Comparison of ENCODE assay signal across 8 mouse cellular contexts in the genomic region with DNA sequence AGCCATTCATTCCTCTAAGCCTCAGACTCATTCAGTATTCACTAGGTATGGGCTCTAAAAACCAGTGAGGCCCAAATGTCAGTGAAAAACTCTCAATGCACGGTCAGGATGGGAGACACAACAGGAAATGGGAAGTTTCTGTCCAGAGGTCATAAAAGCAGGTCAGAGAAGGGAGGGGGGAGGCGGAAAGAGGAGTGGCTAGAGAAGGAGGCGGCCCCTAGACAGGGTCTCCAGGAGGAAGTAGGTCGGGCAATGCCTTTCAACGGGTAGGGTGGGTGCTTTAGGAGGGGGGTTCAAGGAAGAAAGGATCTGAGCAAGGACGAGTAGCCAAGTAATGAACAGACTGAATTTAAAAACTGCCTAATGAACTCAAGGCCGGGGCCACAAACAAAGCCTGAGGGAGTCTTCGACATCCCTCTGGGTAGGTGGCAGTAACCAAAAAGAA. TPM values are rescaled to one million over a fixed set of nuclear protein-coding genes. Genes with fewer than 3 reads are reported as not detected.
A peak's percentile ranks its signal among the peaks of the same experiment; 100 is the strongest.
DNase-seq lines count a peak whose midpoint lies in the region; ATAC-seq lines count a peak whose summit lies in the region.

No protein-coding gene starts in this region.

- intact Hi-C loops in heart, postnatal 14 days (cut with DNase I): no loop called here

- H3K36me3 ChIP-seq in megakaryocyte, embryonic 14.5 days (replicated peaks; ENCODE audit: low read length): no peaks in the 10 kb centered on the region

- no peak for ATAC-seq in megakaryocyte-erythroid progenitor cell, adult 5-6 weeks (replicated peaks; ENCODE audit: low FRiP score, low TSS enrichment, poor library complexity, severe bottlenecking)

- H3K4me1 ChIP-seq in megakaryocyte, embryonic 14.5 days: peaks cover 24% of the 10 kb centered on the region

- peak; percentile 55 to 76 for DNase-seq in adrenal gland, adult (ENCODE audit: inconsistent age in 2 of 2, low spot score in 1 of 2)
- DNase-seq in adrenal gland, adult 8-10 months: no peak
- peak; percentile 60 for DNase-seq in embryo, embryonic 10 days (ENCODE audit: low spot score)
- DNase-seq in heart, postnatal 14 days: peak; percentile 52 to 65
- DNase-seq in kidney, postnatal 36 days: peak; percentile 74 to 78
- DNase-seq in ovary, adult 18-20 months (ENCODE audit: low spot score): no peak

- H3K27me3 ChIP-seq in megakaryocyte, embryonic 14.5 days (replicated peaks): peaks cover 60% of the 10 kb centered on the region

- H3K4me3 ChIP-seq in megakaryocyte, embryonic 14.5 days (replicated peaks): peak overlapping the region; percentile 75

- peaks cover 3% of the 10 kb centered on the region; the same call in 1 of the 2 replicates for H3K9me3 ChIP-seq in megakaryocyte, embryonic 14.5 days

RNA-seq across cellular contexts. Expression of a gene that starts 17.1 kb away (rescaled TPM):
- total RNA-seq in adrenal gland, adult 8-10 months (2022): under 1 TPM in 2 of 4 experiments, not detected in 2; 0.32 to 0.38 TPM
- not detected for total RNA-seq in heart, postnatal 14 days (2021)
- polyA plus RNA-seq in megakaryocyte, embryonic 14.5 days (2012; ENCODE audit: insufficient read depth, low replicate concordance): not detected in 2 replicates
- not detected in 2 replicates for total RNA-seq in megakaryocyte-erythroid progenitor cell, adult 5-6 weeks (2014; fragmentation: Nextera tagmentation)
- total RNA-seq in megakaryocyte-erythroid progenitor cell, adult 5-6 weeks (2017): not detected in 2 replicates

RNA-seq across cellular contexts. Expression of a gene that starts 19.6 kb away (rescaled TPM):
- total RNA-seq in adrenal gland, adult 8-10 months (2022): 100 to 1,000 TPM; 145 to 174 (median 158) TPM
- total RNA-seq in heart, postnatal 14 days (2021): 10 to 100 TPM; 75.0 to 80.7 TPM
- polyA plus RNA-seq in megakaryocyte, embryonic 14.5 days (2012; ENCODE audit: insufficient read depth, low replicate concordance): 24.7 TPM in 1 of 2 replicates, not detected in the other
- total RNA-seq in megakaryocyte-erythroid progenitor cell, adult 5-6 weeks (2014; fragmentation: Nextera tagmentation): 166 and 176 TPM in 2 replicates
- 89.2 and 171 TPM in 2 replicates for total RNA-seq in megakaryocyte-erythroid progenitor cell, adult 5-6 weeks (2017)

RNA-seq across cellular contexts. Expression of a gene that starts 40.2 kb away (rescaled TPM):
- under 1 TPM in 1 of 4 experiments, not detected in 3; 0.89 TPM for total RNA-seq in adrenal gland, adult 8-10 months (2022)
- under 1 TPM; 0.81 to 0.98 TPM for total RNA-seq in heart, postnatal 14 days (2021)
- polyA plus RNA-seq in megakaryocyte, embryonic 14.5 days (2012; ENCODE audit: insufficient read depth, low replicate concordance): not detected in 2 replicates
- 0.98 TPM in 1 of 2 replicates, not detected in the other for total RNA-seq in megakaryocyte-erythroid progenitor cell, adult 5-6 weeks (2014; fragmentation: Nextera tagmentation)
- 0.15 TPM in 1 of 2 replicates, not detected in the other for total RNA-seq in megakaryocyte-erythroid progenitor cell, adult 5-6 weeks (2017)

RNA-seq across cellular contexts. Expression of a gene that starts 45.9 kb away (rescaled TPM):
- total RNA-seq in adrenal gland, adult 8-10 months (2022): 1,000 to 10,000 TPM; 1,432 to 3,205 (median 1,905) TPM
- total RNA-seq in heart, postnatal 14 days (2021): 100 to 1,000 TPM; 897 to 986 TPM
- 292 and 435 TPM in 2 replicates for polyA plus RNA-seq in megakaryocyte, embryonic 14.5 days (2012; ENCODE audit: insufficient read depth, low replicate concordance)
- 1,847 and 1,911 TPM in 2 replicates for total RNA-seq in megakaryocyte-erythroid progenitor cell, adult 5-6 weeks (2014; fragmentation: Nextera tagmentation)
- 2,660 and 3,319 TPM in 2 replicates for total RNA-seq in megakaryocyte-erythroid progenitor cell, adult 5-6 weeks (2017)

RNA-seq across cellular contexts. Expression of a gene that starts 55.3 kb away (rescaled TPM):
- 10 to 100 TPM; 51.7 to 68.9 (median 61.0) TPM for total RNA-seq in adrenal gland, adult 8-10 months (2022)
- 10 to 100 TPM; 28.8 to 29.9 TPM for total RNA-seq in heart, postnatal 14 days (2021)
- 24.8 and 30.6 TPM in 2 replicates for polyA plus RNA-seq in megakaryocyte, embryonic 14.5 days (2012; ENCODE audit: insufficient read depth, low replicate concordance)
- total RNA-seq in megakaryocyte-erythroid progenitor cell, adult 5-6 weeks (2014; fragmentation: Nextera tagmentation): 46.9 and 74.5 TPM in 2 replicates
- total RNA-seq in megakaryocyte-erythroid progenitor cell, adult 5-6 weeks (2017): 27.7 and 60.3 TPM in 2 replicates

Comparison
In these comparisons a context has a peak if more than half of its experiments do, and no peak if none do; other contexts are left out.
1. DNase-seq: peak in adrenal gland, adult (2 of 2), embryo, embryonic 10 days (single experiment), heart, postnatal 14 days (2 of 2) and kidney, postnatal 36 days (2 of 2); none in adrenal gland, adult 8-10 months (single experiment) and ovary, adult 18-20 months (single experiment).